Mouse (Mus musculus): ENCODE data around the gene Olfr311. TPM values are rescaled to one million over a fixed set of nuclear protein-coding genes. Genes with fewer than 3 reads are reported as not detected.
A peak's percentile ranks its signal among the peaks of the same experiment; 100 is the strongest.

Olfr311 gene
- total and polyA plus RNA-seq, 3 experiments = not detected

DNA sequence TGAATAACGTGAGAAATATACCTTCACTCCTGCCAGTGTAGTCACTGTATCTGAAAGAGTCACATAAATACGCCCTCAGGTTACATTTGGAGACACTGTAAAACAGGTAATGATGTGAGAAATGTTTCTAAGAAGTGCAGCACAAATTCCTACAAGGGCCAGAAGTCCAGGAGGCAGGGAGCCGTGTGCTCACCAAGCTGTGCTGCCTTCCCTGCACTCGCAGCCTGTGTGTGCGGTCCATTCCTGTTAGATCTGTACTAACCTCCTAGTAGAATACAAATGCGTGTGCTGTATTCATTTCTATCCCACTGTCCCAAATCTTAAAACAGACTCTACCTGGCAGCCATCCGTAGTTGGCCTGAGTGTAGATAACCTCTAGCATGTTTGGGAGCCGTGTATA is 21.7 kb downstream of the Olfr311 start:
- no peak overlapping the region for H3K4me2 ChIP-seq (ENCODE audit: insufficient read depth, low read depth, poor library complexity, severe bottlenecking)
- H3K9ac ChIP-seq (ENCODE audit: insufficient read depth, low read depth) = no peak overlapping the region
- dilution Hi-C loops (cut with MboI; ENCODE audit: extremely low pct_ligation_motif_present, extremely low pct_unique_long_range_greater_than_20kb, low sequenced_read_pairs) = no loop called here
- no peaks in the 10 kb centered on the region for H3K79me2 ChIP-seq (replicated peaks; ENCODE audit: control insufficient read depth, extremely low read depth, insufficient read depth, poor library complexity, severe bottlenecking)
- H3K4me3 ChIP-seq (replicated peaks in 1 of 3; ENCODE audit: low read depth in 2 of 3, low read length in 2 of 3, poor library complexity in 1 of 3) = no peak overlapping the region
- TF ChIP-seq NRF1 (IDR thresholded peaks at IDR 0.05; ENCODE audit: low read depth, low read length) (no peak), RAD21 (IDR thresholded peaks at IDR 0.05; ENCODE audit: low read depth, low read length) (no peak), POLR2A (IDR thresholded peaks at IDR 0.05; ENCODE audit: low read depth, low read length) (no peak), E2F4 (IDR thresholded peaks at IDR 0.05; ENCODE audit: insufficient replicate concordance, low read depth, low read length) (no peak), POLR2AphosphoS2 (IDR thresholded peaks at IDR 0.05; ENCODE audit: low read depth, low read length) (no peak), SMC3 (IDR thresholded peaks at IDR 0.05; ENCODE audit: low read depth, low read length) (no peak), RCOR1 (conservative IDR thresholded peaks at IDR 0.05; ENCODE audit: low read depth, low read length) (no peak)
- no peaks in the 10 kb centered on the region for H3K4me1 ChIP-seq (ENCODE audit: control insufficient read depth in 1 of 2, insufficient read depth in 2 of 2)
- peaks cover 26% of the 10 kb centered on the region for H3K9me3 ChIP-seq (replicated peaks; ENCODE audit: low read length)
- no peaks in the 10 kb centered on the region for H3K27me3 ChIP-seq (replicated peaks)
- in situ Hi-C loops (cut with MboI; ENCODE audit: low pct_ligation_motif_present, low pct_unique_long_range_greater_than_20kb, low sequenced_read_pairs) = no loop called here
- DNase-seq (ENCODE audit: extremely low read depth) = no peak
- no peak overlapping the region for H3K27ac ChIP-seq (ENCODE audit: insufficient read depth, low read depth)
- peaks cover 37 to 50% of the 10 kb centered on the region in 2 experiments for H3K36me3 ChIP-seq (replicated peaks in 1 of 2; ENCODE audit: control insufficient read depth in 1 of 2, insufficient read depth in 1 of 2, low read length in 1 of 2)

DNA sequence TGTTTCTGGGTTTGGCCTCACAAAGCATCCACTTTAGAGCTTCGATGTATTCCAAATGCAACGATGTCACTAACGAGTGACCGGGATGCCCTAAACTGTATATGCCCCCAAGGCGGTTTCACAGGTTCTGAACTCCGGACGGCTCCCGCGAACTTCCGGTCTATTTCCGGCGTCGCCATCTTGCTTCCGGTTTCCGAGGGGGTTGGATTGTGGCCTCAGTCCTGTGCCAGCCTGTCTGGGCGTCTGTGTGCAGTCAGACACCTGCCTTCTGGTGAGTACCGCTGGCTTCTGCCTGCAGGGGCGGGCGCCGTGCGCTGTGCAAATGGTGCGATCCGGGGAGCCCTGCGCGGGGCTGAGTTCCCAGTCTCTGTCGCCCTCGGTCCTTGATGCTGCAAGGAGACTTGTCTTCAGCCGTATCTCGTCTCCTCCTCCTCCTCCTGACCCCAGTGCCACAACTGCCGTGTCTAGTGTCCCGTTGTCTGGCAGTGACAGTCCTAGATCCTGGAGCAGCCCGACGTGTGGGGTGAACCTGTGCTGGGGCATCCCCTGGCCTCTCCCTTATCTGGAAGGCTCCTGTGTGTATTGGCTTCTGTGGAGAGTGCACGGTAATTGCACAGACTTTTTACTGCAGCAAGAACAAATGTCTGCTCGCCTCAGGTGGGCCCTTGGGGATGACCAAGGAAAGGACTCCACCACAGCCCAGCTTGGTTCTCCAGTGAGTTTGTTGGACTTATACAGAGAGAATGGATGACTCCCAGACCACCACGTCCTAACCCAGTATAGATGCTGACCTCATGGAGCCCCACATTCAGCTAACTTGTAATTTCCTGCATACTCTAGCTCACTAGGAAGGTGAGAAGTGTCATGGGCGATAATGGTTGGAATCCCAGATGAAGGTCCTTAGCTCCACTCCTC is 28.2 kb downstream of the Olfr311 start, which contains the start of gene 2810021J22Rik:
TSS of gene 2810021J22Rik (plus strand) at position 178 of the 915 bp plus-strand sequence.
- peak within 1 kb of the TSS; percentile 36 for H3K27ac ChIP-seq (ENCODE audit: insufficient read depth, low read depth)
- in situ Hi-C loops (cut with MboI; ENCODE audit: low pct_ligation_motif_present, low pct_unique_long_range_greater_than_20kb, low sequenced_read_pairs) = no loop called here
- H3K4me2 ChIP-seq (ENCODE audit: insufficient read depth, low read depth, poor library complexity, severe bottlenecking) = peak within 1 kb of the TSS; percentile 58
- no peaks in the 10 kb centered on the region for H3K27me3 ChIP-seq (replicated peaks)
- peak within 1 kb of the TSS; percentile 46 for H3K9ac ChIP-seq (ENCODE audit: insufficient read depth, low read depth)
- dilution Hi-C loops (cut with MboI; ENCODE audit: extremely low pct_ligation_motif_present, extremely low pct_unique_long_range_greater_than_20kb, low sequenced_read_pairs) = no loop called here
- peaks cover 4 to 15% of the 10 kb centered on the region in 2 experiments for H3K4me1 ChIP-seq (ENCODE audit: control insufficient read depth in 1 of 2, insufficient read depth in 2 of 2)
- no peaks in the 10 kb centered on the region for H3K9me3 ChIP-seq (replicated peaks; ENCODE audit: low read length)
- H3K4me3 ChIP-seq (replicated peaks in 1 of 3; ENCODE audit: low read depth in 2 of 3, low read length in 2 of 3, poor library complexity in 1 of 3) = peak within 1 kb of the TSS; percentile 64 to 83 (median 78)
- peaks cover 14 to 31% of the 10 kb centered on the region in 2 experiments for H3K36me3 ChIP-seq (replicated peaks in 1 of 2; ENCODE audit: control insufficient read depth in 1 of 2, insufficient read depth in 1 of 2, low read length in 1 of 2)
- DNase-seq (ENCODE audit: extremely low read depth) = peak; percentile 96
- no peaks in the 10 kb centered on the region for H3K79me2 ChIP-seq (replicated peaks; ENCODE audit: control insufficient read depth, extremely low read depth, insufficient read depth, poor library complexity, severe bottlenecking)
- TF ChIP-seq HCFC1 (IDR thresholded peaks at IDR 0.05; ENCODE audit: low read depth, low read length) (peak; percentile 84), EP300 (IDR thresholded peaks at IDR 0.05; ENCODE audit: low read length) (no peak), UBTF (IDR thresholded peaks at IDR 0.05; ENCODE audit: low read depth, low read length) (peak; percentile 60; the same call in 1 of the 2 replicates), MEF2A (IDR thresholded peaks at IDR 0.05; ENCODE audit: borderline replicate concordance, low read depth, low read length) (peak; percentile 67; the same call in 1 of the 2 replicates), ZNF384 (IDR thresholded peaks at IDR 0.05; ENCODE audit: low read depth, low read length) (peak; percentile 67; the same call in 1 of the 2 replicates), RCOR1 (conservative IDR thresholded peaks at IDR 0.05; ENCODE audit: low read depth, low read length) (no peak), BHLHE40 (IDR thresholded peaks at IDR 0.05; ENCODE audit: low read depth, low read length) (peak; percentile 71), MAFK (IDR thresholded peaks at IDR 0.05; ENCODE audit: insufficient replicate concordance, low read length) (no peak), TCF12 (IDR thresholded peaks at IDR 0.05; ENCODE audit: low read depth, low read length) (peak; percentile 97), NRF1 (IDR thresholded peaks at IDR 0.05; ENCODE audit: low read depth, low read length) (peak; percentile 61), CTCF (conservative IDR thresholded peaks at IDR 0.05 in 1 of 2, IDR thresholded peaks at IDR 0.05 in 1 of 2; ENCODE audit: low read depth in 2 of 2, low read length in 2 of 2) (peak in 1 of 2 experiments; percentile 24; a peak in 1 of 4 replicates), USF2 (conservative IDR thresholded peaks at IDR 0.05; ENCODE audit: low read depth, low read length) (no peak), PAX5 (IDR thresholded peaks at IDR 0.05; ENCODE audit: low read length) (no peak), ELF1 (IDR thresholded peaks at IDR 0.05; ENCODE audit: low read depth, low read length) (peak; percentile 95), SIN3A (IDR thresholded peaks at IDR 0.05; ENCODE audit: low read length) (peak; percentile 89), TBP (conservative IDR thresholded peaks at IDR 0.05; ENCODE audit: low read depth, low read length) (peak; percentile 91), USF1 (IDR thresholded peaks at IDR 0.05; ENCODE audit: low read depth, low read length) (no peak), MYC (IDR thresholded peaks at IDR 0.05; ENCODE audit: low read depth, low read length) (peak; percentile 71; the same call in 1 of the 2 replicates), KAT2A (IDR thresholded peaks at IDR 0.05; ENCODE audit: insufficient replicate concordance, low read length) (peak; percentile 75; the same call in 1 of the 2 replicates), ZKSCAN1 (IDR thresholded peaks at IDR 0.05; ENCODE audit: borderline replicate concordance, low read depth, low read length) (no peak), POLR2A (IDR thresholded peaks at IDR 0.05; ENCODE audit: low read depth, low read length) (peak; percentile 92), ETS1 (conservative IDR thresholded peaks at IDR 0.05; ENCODE audit: low read depth, low read length) (peak; percentile 47; the same call in 1 of the 2 replicates), JUN (IDR thresholded peaks at IDR 0.05; ENCODE audit: insufficient read depth, low read depth, low read length) (no peak), IRF4 (IDR thresholded peaks at IDR 0.05; ENCODE audit: low read depth, low read length) (peak; percentile 76), ZMIZ1 (IDR thresholded peaks at IDR 0.05; ENCODE audit: low read depth, low read length) (peak; percentile 58), CHD2 (IDR thresholded peaks at IDR 0.05; ENCODE audit: low read length) (no peak), E2F4 (IDR thresholded peaks at IDR 0.05; ENCODE audit: insufficient replicate concordance, low read depth, low read length) (no peak)
